8 mouse cellular contexts compared by ENCODE assay signal in the genomic region with DNA sequence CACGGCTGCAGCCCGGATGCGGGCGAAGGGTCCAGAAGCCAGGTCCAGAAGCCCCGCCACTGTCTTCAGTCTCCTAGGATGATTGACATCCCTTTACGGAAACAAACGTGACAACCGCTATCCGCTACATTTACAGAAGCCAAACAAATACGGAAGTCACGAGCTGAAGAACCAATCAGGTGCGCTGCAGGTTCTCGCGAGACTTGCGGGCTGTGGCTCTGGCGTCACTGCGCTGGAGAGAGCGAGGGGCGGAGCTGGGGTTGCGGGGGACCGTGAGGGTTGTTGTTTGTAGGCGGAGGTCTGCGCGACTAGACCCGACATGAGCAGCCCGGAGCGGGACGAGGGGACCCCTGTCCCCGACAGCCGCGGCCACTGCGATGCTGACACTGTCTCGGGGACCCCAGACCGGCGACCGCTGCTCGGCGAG. TPM values are rescaled to one million over a fixed set of nuclear protein-coding genes. Genes with fewer than 3 reads are reported as not detected.
DNase-seq lines count a peak whose midpoint lies in the region; ATAC-seq lines count a peak whose summit lies in the region.

Gene Tspyl1, plus strand, starts transcription at position 229 of the 427 bp plus-strand sequence.

- intact Hi-C loops in heart, postnatal 14 days (cut with DNase I): loop anchor here (2.0 to 5.0 kb wide), 5 partner anchors 45 to 265 kb away; partner anchors contain the start of genes Calhm5, Dse and Rwdd1

- H3K4me2 ChIP-seq in forebrain, embryonic 14.5 days (ENCODE audit: low read length): peak within 1 kb of the TSS; percentile 86
- H3K4me2 ChIP-seq in neural tube, embryonic 15.5 days: peak within 1 kb of the TSS; percentile 73

- no peaks in the 10 kb centered on the region for H3K27me3 ChIP-seq in forebrain, embryonic 14.5 days (replicated peaks; ENCODE audit: control insufficient read depth, insufficient read depth, low read length)
- no peaks in the 10 kb centered on the region for H3K27me3 ChIP-seq in neural tube, embryonic 15.5 days (replicated peaks)

- peak; percentile 98 for ATAC-seq in forebrain, embryonic 14.5 days
- ATAC-seq in neural tube, embryonic 15.5 days (ENCODE audit: low FRiP score): peak; percentile 99

- peak; percentile 99 for DNase-seq in ES-CJ7 (ENCODE audit: low read depth, low spot score)
- DNase-seq in cerebellum, adult 11 months: peak; percentile 96
- DNase-seq in forebrain, embryonic 14.5 days (ENCODE audit: low spot score): peak; percentile 99
- DNase-seq in heart, postnatal 14 days: peak; percentile 98
- DNase-seq in layer of hippocampus, adult 11-12 months (ENCODE audit: low spot score): peak; percentile 98
- peak; percentile 98 to 99 for DNase-seq in lung, adult 18-20 months
- DNase-seq in testis, postnatal 14 days (ENCODE audit: low spot score): peak; percentile 96

- peak within 1 kb of the TSS; percentile 88 for H3K27ac ChIP-seq in forebrain, embryonic 14.5 days (ENCODE audit: low read depth, low read length)
- peak within 1 kb of the TSS; percentile 89 for H3K27ac ChIP-seq in neural tube, embryonic 15.5 days (replicated peaks)

- peak within 1 kb of the TSS; percentile 96 for H3K9ac ChIP-seq in forebrain, embryonic 14.5 days (ENCODE audit: low read length)
- H3K9ac ChIP-seq in neural tube, embryonic 15.5 days (replicated peaks): peak within 1 kb of the TSS; percentile 90

- H3K4me3 ChIP-seq in forebrain, embryonic 14.5 days (ENCODE audit: low read depth, low read length): peak within 1 kb of the TSS; percentile 94
- H3K4me3 ChIP-seq in neural tube, embryonic 15.5 days (replicated peaks): peak within 1 kb of the TSS; percentile 71

- no peaks in the 10 kb centered on the region for H3K36me3 ChIP-seq in forebrain, embryonic 14.5 days (ENCODE audit: control insufficient read depth, insufficient read depth, low read length)
- H3K36me3 ChIP-seq in neural tube, embryonic 15.5 days: peaks cover under 1% of the 10 kb centered on the region; the same call in 1 of the 2 replicates

- H3K9me3 ChIP-seq in forebrain, embryonic 14.5 days (replicated peaks; ENCODE audit: control insufficient read depth, low read length): no peaks in the 10 kb centered on the region
- H3K9me3 ChIP-seq in neural tube, embryonic 15.5 days (replicated peaks): no peaks in the 10 kb centered on the region

- peaks cover 17% of the 10 kb centered on the region for H3K4me1 ChIP-seq in forebrain, embryonic 14.5 days (ENCODE audit: control insufficient read depth, insufficient read depth, low read length)
- peaks cover 24% of the 10 kb centered on the region for H3K4me1 ChIP-seq in neural tube, embryonic 15.5 days

- under 1% methylated on average over 38 of the region's 38 CpGs for WGBS in forebrain, embryonic 14.5 days
- 0% methylated on average over 38 of the region's 38 CpGs for WGBS in neural tube, embryonic 15.5 days

RNA-seq across cellular contexts. Expression of gene Tspyl1, which starts in this region (rescaled TPM):
- polyA plus RNA-seq in forebrain, embryonic 14.5 days (2014; fragmentation: Nextera tagmentation; extraction: Ambion mirVana): 70.6 and 75.6 TPM in 2 replicates
- total RNA-seq in heart, postnatal 14 days (2021): 10 to 100 TPM; 51.0 to 52.9 TPM
- polyA plus RNA-seq in neural tube, embryonic 15.5 days (2015; fragmentation: Nextera tagmentation; extraction: Ambion mirVana): 139 and 158 TPM in 2 replicates

Comparison
In these comparisons a context has a peak if more than half of its experiments do, and no peak if none do; other contexts are left out.
1. Peak in every context shown above with its lines: DNase-seq, ATAC-seq, H3K4me3 ChIP-seq and H3K27ac ChIP-seq.